Mouse (Mus musculus) adrenal gland, adult 8-10 months (tissue): ENCODE results near the gene BC048671. TPM values are rescaled to one million over a fixed set of nuclear protein-coding genes. Genes with fewer than 3 reads are reported as not detected.
A peak's percentile ranks its signal among the peaks of the same experiment; 100 is the strongest.

Source experiments
- DNase-seq: peaks from one replicate; pipeline ENCODE4 v3.0.0; 2022
- total RNA-seq, 4 experiments: library from RNA; stranded (reverse); gene quantifications; 2 replicates each; pipeline ENCODE4 v1.2.4; 2022

Gene BC048671
- not detected for total RNA-seq

DNA sequence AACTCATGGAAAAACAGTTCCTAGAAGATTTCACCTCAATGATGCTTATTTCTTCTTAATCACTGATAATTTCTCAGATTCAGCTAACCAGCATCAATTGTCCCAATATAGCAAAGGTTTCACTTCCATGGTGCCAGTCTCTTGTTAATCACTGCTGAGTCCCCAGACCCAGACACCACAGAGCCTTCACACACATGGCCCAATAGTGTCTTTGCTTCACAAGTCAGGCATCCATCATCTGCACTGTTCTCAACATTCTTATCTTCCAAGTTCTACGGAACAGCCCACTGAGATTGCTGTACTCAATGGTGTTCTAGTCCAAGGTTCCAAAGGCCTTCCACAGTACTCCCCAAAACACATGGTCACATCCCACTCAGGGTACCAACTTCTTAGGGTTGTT, at the start of gene BC048671:
BC048671 (plus strand) TSS at position 301 of the 400 bp plus-strand sequence.
- no peak for DNase-seq

DNA sequence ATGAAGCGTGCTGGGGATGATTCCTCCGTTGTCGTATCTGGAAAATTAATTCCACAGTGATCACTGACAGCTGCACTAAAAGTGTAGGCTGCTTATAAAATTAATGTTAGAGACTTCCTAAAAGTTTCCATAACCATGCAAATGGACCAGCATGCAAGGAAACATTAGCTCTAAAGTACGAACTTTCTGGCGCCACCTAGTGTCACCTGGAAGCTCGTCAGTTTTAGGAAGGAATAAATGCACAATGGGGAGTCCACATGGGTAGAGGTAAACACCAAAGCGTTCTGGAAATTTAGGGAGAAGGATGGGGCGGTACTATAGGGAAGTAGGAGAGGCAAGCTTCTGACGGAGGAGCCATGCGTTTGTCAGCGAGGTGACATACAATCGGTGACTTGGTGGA, 12.8 kb upstream of the BC048671 start:
- peak; percentile 5 for DNase-seq

DNA sequence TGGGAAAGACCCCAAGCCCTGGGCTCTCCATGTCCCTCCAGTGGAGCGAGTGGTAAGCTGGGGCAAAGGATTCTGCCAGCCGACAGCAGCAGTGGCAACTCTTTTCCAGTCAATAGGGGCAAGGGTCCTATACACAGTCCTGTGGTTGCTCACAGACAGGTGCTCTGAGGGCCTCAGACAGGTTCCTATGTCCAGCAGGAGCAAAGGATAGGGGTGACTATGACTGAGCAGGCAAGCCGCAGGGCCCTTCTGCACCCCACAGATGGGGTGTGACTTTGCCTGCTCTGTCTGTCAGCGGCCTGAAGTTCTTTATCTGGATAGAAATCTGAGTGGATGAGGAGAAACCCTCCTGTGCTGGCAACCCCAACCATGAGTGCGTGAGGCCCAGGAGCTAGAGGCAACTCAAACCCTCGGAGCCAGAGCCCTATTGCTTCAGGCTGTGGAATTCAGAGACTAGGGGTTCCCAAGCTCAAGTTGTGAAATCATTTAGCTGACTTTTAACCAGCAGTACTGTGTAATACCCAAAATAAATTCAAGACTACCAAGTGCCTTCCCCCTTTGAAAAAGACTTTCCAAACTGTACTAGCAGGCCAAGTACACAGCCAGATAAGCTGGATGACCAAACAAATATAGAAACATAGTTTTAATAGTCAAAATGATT, 5.4 kb downstream of the BC048671 start:
- no peak for DNase-seq

DNA sequence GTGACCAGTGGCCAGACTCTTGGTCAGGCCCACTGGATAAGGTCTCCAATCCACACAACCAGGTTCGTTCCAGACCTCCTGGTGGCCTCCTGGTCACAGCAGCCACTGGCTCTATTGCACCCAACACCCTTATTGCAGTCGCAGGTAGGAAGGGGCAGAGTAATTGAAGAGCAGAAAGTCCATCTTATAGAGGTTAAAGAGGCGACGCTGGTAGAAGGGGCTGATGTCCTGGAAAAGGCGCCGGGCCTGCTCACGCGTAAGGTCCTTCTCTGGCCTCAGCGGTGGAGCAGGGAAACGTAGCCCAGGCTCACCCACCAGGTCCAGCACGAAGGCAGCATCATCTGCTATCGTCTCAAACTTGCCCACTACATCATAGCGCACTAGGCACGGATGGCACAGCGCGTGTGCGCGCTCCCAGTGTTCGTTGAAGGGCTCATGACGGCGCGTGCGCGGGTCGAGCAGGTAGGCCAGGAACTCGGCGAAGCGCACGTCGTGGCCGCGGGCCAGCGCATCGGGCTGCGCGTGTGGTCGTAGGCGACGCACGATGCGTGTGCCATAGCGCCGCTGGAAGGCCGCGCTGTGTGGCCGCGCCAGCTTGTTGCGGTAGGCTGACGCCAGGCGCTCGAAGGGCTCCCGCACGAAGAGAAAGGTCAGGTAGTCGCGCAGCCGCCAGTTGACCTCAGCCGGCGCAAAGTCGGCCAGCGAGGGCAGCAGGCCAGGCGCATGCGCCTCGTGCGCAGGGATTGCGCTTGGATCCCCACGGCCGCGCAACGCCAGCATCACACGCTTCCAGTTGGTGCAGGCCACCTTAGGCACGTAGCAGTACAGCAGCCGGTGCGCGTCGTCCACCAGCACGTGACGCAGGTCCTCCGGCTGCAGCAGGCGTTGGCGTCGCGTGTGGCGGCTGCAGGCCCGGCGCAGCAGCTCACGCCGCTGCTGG, 8.1 kb downstream of the BC048671 start:
- DNase-seq, result no peak

DNA sequence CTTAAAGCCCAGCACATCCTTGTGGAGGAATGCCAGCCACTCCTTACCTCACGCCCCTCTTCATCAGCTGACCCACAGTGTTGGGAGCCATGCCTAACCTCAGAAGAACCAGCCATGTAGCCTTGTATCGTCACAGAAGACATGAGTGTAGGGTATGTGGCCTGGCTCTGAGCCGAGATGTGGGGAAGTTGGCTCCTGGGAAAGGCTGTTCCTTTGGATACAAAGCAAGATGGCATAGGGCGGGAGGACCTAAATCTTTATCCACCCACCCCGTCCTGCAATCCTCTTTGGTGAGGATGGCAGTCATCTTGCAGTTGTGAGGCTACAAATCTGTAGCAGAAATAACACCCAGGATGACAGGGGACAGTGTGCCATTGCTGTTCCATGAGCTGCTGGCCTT, 14.9 kb downstream of the BC048671 start:
- DNase-seq, result no peak

GRCm38 (mm10) chr6:90317510-90318258, 16.7 kb downstream of the BC048671 start:
- no peak for DNase-seq

DNA sequence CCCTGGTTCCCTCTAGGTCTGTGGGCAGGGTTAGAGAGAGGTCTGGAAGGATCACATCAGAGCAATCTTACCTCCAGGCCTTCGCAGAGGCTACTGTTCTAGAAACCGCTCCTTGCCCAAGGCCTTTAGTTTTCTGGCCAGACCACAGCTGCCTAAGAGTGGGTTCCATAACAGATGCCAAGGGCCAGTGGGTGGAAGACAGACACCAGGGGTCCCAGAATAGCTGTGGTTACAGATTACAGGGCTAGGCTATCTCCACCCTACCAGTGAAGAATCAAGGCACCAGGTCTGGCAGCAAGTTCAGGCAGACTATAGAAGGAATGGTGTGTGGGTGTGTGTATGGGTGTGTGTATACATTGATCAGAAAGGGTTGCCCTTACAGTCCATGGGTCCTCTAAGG, 18.0 kb downstream of the BC048671 start:
- no peak for DNase-seq

DNA sequence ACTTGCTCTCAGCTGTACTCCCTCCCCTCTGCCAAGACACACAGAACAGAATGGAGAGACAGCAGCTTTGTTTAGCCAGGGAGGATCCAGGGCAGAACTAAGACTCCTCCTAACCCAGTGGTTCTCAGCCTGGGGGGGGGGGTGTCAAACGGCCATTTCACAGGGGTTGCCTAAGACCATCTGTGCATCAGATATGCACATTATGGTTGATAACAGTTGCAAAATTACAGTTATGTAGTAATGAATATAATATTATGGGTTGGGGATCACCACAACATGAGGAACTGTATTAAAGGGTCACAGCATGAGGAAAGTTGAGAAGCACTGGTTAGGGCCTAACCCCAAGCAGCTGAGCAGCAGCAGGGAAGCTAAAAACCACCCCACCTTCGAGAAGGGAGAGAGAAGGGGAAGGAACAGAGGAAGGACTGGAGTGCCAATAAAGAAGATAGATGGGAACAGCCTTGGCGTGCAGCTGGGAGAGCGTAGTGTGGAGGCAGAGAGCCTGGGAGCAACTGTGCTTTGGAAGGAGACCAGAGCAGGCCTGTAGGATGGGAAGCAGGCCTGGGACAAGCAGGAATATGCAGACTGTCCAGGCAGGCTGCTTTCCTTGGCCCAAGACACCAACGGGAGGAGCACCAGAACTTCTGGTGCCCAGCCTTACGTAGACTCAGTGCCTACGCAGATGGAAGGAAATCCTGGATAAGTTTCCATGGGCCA, 18.6 kb downstream of the BC048671 start:
- DNase-seq, result no peak

DNA sequence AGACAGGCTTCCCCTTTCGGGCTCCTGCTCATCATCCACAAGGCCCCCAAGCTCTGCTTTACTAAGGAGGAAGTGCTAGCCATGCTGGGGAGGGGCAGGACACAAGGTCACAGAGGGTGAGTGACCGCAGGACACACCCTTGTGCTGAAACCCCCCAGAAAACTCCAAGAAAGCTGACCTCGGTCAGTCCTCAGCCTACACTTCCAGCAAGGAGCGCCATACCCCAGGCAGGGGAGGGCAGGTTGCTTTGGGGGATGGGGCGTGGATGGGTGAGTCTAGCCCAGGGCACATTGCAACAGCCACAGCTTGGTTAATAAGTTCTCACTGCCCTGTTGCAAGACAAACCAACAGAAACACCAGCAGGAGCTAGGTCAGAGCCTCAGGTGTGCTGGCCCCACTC, 19.4 kb downstream of the BC048671 start:
- DNase-seq, result no peak

DNA sequence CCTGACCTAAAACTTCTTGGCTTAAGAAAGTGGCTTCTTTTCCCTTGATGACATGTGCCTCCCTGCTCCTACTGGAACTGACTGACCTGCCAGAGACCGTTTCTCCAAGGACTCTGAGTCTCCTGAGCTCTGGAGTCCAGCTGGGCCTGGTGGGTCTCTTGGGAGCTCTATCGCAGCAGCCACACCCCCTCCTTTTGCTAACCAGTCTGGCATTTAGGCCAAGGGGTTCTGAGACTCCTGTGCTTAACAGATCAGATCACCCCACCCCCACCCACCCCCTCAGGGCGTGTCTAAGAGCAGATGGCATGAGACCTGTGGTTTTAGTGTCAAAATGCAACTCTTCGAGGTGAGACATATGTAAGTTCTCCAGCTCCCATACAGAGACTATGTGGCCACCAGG, 20.8 kb downstream of the BC048671 start:
- no peak for DNase-seq

- DNase-seq, result no peak
Observed at GRCm38 (mm10) chr6:90324026-90324425, 23.0 kb downstream of the BC048671 start.

DNA sequence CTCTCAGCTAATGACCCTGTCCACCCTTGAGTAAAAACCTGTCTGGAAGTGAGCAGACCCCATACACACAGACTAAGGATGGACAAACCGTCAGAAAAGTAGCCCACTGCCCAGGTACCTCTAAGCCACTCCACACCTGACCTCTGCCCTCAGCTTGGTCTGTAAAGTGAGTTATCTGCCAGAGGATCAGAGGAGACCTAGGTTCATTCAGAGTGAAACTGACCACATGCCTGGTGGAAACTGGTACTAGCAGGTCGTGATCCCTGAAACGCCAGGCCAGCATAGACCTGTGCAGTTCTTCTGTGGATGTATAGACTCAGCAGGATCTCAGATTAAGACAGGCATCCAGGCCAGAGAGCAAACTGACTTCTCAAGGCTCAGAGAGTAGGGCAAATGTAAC, 23.4 kb downstream of the BC048671 start:
- DNase-seq, result no peak

- DNase-seq, result no peak
Observed at GRCm38 (mm10) chr6:90324991-90325390, 24.0 kb downstream of the BC048671 start, which contains the start of gene Chst13. TSS of gene Chst13 (minus strand) at chr6:90325185.

- no peak for DNase-seq
Observed at GRCm38 (mm10) chr6:90327670-90328069, 26.7 kb downstream of the BC048671 start.

DNA sequence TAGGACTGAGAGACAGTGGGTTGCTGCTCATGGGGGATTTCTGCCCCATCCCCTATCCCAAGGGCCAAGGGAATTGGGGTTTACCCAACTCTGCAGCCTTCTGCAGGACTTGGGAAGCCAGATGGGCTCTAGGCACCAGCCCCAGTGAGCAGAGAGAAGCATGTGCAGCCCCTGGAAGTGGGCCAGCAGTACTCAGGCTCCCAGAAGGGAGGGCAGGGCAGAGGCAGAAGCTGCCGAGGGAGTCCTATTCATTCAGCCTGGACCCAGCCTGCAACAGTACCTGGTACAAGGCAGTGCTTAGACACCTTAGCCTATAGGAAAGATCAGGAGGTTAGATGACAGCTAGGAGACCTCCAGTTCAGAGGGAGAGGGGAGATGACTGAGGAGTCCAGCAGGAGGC, 28.9 kb downstream of the BC048671 start:
- no peak for DNase-seq

DNA sequence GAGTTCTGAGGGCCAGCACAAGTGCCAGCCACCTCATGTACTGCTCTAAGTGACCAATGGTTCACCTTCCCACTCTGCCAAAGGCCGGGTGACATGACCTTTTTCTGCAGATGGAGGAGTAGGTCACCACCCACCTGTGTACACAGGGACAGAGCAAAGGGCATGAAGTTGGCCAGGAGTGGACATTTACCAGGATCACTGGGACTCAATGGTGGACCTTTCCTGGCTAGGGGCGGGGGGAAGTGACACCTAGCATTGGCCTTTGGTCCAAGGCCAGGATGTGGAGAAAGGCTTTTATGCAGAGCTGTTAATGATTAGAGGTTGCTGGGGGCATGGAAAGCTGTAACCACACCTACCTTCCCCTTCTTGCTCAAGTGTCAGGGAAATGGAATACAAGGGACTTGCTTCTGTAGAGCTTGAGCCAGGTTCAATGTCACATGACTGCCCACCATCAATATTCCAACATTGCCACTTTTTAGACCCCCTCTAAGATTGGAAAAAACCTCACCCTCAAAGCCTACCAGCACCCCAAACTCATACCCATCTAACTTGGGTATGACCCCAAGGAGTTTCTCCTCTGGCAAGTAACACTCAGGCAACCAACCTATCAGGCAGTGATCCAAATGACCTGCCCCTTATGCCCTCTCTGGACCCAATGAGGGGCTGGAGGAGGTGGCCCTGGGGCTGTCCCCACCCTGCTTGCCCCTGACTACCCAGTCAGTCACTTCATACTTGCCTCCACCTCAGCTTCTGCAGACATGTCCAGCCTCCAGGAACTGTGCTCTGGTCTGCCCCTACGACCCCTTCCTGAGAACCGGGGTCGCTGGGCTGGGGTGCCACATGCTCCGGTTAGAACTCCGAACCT, 31.8 kb downstream of the BC048671 start, which contains the start of gene Uroc1:
Uroc1 (plus strand) TSS at position 724 of the 865 bp plus-strand sequence.
- no peak for DNase-seq

- DNase-seq, result no peak
Observed at GRCm38 (mm10) chr6:90334244-90334643, 33.2 kb downstream of the BC048671 start.

DNA sequence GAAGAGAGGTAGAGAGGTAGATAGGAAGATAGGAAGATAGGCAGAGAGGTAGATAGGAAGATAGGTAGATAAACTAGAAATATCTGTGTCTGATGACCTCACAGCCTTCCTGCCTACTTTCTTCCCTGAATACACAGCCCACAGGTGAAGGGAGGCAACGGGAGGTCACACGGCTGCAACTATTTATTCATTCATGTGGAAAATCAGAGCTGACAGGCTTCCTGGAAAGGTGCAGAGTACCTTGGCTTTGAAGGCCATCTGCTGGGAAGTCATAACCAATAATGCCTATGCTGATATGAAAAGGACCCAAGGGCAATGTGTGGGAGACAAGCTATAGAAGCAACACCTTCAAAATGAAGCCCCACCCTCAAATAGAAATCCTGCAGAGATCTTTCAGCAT, 41.3 kb downstream of the BC048671 start:
- no peak for DNase-seq

GRCm38 (mm10) chr6:90347183-90347582, 46.2 kb downstream of the BC048671 start:
- DNase-seq, result no peak

GRCm38 (mm10) chr6:90348500-90348899, 47.5 kb downstream of the BC048671 start:
- DNase-seq, result peak; percentile 36

DNA sequence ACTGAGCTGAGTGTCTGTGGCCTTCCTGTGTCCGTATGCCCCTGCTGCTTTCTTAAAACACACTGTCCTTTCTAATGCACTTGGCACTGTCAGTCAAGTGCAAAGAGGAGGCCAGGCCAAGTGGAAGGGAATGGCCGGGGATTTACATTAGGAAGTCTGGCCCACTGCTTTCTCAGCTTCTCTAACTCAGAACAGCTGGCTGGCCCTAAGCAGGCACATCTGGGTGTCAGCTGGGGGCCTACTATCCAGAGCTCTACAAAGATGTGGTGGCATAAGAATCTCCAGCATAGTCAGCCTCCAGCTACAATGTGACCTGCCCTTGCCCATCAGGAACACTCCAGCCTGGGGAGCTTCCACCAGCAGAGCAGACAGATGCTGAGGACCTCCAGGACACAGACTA, 49.0 kb downstream of the BC048671 start:
- DNase-seq, result no peak
